Mouse (Mus musculus) right cerebral cortex, adult 2 months (tissue): ENCODE measurements around the gene Mtmr4.

Experiments used
- DNase-seq, 2 experiments: peaks; one replicate each; pipeline ENCODE4 v3.0.0; 2021 to 2022; ENCODE audit warnings: low spot score in 2 of 2

Gene Mtmr4

DNA sequence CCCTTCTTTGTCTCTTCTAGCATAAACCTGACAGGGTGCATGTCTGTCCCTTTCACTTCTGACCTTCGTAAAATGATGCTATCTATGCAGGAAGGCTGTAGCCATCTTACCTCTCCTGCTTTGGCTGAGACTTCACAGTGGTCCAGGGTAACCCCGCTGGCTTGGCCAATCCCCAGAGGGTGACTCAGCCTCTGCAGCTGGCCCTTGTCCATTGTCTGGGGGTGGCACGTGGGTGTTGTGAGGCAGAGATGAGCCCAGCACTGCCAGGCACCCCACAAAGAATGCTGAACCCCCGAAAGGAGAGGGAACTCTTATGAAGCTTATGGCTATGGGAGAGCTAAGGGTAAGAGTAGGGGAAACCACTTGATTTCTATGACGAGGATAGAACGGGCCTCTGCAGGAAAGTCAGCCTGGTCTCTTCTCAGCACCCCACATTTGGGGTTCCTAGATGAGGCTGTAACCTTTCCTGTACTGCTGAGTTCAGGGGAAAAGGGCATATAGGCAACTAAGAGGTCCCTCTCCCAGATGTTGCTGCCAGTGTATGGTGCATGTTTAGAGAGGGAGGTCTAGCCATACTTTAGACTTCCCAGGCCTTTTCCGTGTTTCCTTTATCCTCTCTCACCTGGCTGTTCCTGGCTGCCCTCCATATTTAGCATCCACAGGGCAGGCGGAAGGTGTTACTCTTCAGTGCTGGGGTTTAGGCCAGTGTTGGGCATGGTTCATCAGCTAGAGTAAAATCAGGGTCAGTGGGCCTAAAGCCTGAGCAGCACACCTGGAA lies 9.8 kb upstream of the Mtmr4 start:
- DNase-seq, result peak in 1 of 2 experiments; percentile 49

DNA sequence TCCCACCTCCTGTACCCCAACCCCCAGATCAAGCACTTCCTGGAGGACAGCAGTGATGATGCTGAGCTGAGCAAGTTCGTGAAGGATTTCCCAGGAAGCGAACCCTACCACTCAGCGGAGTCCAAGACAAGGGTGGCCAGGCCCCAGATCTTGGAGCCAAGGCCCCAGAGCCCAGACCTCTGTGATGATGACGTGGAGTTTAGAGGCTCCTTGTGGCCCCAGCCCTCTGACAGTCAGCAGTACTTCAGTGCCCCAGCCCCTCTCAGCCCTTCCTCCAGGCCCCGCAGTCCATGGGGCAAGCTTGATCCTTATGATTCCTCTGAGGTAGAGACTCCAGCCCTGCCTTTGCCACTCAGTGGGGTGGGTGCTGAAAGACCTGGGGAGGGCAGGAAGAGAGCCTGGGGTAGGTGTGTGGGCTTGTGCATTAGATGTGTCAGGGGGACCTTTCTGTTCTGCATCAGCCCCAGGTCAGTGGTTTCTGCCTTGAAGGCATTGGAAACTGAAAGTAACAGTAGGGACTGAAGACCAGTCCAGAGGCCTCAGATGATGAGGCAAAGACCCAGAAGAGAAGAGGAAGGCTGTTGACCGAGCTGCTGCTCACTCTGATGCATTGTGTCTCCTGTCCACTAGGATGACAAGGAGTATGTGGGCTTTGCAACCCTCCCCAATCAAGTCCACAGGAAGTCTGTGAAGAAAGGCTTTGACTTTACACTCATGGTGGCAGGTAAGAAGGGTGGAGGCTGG lies 8.5 kb upstream of the Mtmr4 start:
- DNase-seq, result no peak

- DNase-seq, result no peak
These were observed 7.1 kb upstream of the Mtmr4 start for GRCm38 (mm10) chr11:87584711-87585505.

DNA sequence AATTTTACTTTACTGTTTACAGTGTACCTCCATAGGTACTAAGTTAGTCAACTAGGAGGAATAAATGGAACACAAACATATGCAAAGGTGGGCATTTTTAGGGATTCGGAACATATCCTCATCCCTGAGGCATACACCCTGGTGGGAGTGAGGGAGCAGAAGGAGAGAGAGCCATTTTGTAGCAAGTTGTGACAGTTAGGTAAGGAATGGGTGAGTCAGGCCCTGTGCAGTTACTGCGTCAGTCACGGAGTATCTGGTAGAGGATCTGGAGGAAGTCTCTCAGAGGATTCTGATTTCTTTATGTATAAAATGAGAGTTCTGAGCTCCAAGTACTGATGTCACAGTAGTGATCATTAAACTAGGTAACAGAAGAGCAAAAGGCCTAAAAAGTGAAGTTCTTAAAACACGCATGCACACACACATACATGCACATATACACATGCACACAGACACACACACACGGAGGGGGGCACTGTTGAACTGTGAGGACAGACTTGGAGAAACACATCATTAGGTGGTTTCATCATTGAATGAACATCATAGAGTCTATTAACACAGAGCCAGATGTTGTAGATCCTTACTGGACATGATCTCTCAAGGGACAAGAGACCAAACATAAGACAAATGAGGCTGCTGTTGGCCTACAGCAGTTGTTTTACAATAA lies 4.6 kb upstream of the Mtmr4 start:
- DNase-seq, result no peak

DNA sequence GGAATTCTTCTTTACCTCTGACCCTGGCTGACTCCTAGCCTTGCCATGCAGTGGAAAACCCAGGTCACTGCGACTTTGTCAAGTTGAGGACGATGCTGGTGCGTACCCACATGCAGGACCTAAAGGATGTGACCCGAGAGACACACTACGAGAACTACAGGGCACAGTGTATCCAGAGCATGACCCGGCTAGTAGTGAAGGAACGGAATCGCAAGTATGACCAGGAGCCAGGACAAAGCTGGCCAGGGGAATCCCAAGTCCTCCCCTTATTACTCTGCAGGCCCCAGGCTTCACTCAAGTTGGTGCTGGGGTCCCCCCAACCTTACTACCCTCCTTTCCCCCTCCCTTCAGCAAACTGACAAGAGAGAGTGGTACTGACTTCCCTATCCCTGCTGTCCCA lies 2.4 kb upstream of the Mtmr4 start:
- no peak for DNase-seq

- DNase-seq, result peak in 1 of 2 experiments; percentile 39
These were observed 979 bp upstream of the Mtmr4 start for GRCm38 (mm10) chr11:87590841-87591525.

GRCm38 (mm10) chr11:87592354-87592695 lies 363 bp downstream of the Mtmr4 start:
- DNase-seq, result no peak

GRCm38 (mm10) chr11:87592713-87593598 lies 994 bp downstream of the Mtmr4 start:
- DNase-seq, result no peak

- peak; percentile 78 to 79 for DNase-seq
These were observed 3.4 kb downstream of the Mtmr4 start for GRCm38 (mm10) chr11:87595327-87595841.

- DNase-seq, result peak; percentile 47 to 48
These were observed 4.0 kb downstream of the Mtmr4 start for GRCm38 (mm10) chr11:87595976-87596375.

DNA sequence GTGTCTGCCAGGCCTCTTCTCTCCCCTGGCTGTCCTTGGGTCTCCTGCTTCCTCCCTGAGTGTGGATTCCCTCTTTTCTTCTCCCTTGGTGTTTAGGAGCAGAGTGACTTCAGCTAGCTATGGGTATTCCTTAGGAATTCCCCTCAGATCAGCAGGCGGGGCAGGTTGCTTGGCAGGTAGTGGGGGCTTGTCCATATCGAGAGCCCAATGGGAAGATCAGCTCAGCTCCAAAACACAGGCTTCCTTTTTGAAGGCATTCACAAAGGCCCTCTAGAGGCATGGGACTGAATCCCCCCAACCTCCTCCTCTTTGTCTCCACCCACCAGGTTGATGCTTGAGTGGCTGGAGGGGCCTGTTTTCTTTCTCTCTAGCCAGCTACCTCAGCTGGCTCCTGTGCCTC lies 4.5 kb downstream of the Mtmr4 start:
- DNase-seq, result no peak

GRCm38 (mm10) chr11:87597061-87597460 lies 5.1 kb downstream of the Mtmr4 start:
- no peak for DNase-seq

GRCm38 (mm10) chr11:87599395-87600089 lies 7.6 kb downstream of the Mtmr4 start:
- DNase-seq, result no peak

GRCm38 (mm10) chr11:87600322-87600853 lies 8.4 kb downstream of the Mtmr4 start:
- no peak for DNase-seq

DNA sequence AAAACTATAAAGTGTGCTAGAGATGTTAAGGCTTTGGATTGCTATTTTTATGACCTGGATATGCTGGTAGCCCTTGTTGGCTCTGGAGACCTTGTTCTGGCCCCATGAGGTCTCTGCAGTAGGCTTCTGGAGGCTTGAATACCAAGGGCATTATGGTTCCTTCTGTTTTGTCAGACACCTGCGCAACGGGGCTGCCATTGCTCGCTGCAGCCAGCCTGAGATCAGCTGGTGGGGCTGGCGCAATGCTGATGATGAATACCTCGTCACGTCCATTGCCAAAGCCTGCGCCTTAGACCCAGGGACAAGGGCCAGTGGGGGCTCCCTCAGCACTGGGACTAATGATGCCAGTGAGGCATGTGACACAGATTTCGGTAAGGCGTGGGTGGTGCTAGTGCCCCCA lies 10.3 kb downstream of the Mtmr4 start:
- no peak for DNase-seq

- no peak for DNase-seq
These were observed 11.6 kb downstream of the Mtmr4 start for GRCm38 (mm10) chr11:87603571-87603970.

- DNase-seq, result no peak
These were observed 17.3 kb downstream of the Mtmr4 start for GRCm38 (mm10) chr11:87609264-87609663.

GRCm38 (mm10) chr11:87611547-87611946 lies 19.6 kb downstream of the Mtmr4 start:
- DNase-seq, result no peak

DNA sequence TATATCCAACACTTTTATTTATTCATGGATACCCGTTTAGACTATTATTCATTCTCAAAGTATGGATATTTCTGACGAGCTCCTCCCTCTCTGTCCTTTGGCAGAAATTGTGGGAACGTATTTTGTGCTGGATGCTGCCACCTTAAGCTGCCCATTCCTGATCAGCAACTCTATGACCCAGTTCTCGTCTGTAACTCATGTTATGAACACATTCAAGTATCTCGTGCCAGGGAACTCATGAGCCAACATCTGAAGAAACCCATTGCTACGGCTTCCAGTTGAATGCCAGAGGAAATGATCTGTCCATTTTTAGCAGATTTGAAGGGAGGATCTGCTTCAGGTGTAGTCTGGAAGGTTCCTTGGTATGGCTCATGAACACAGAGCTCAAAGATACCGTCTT lies 22.0 kb downstream of the Mtmr4 start:
- no peak for DNase-seq
